Mouse (Mus musculus) hindbrain, embryonic 16.5 days (tissue): ENCODE results near the gene Rxra. TPM values are rescaled to one million over a fixed set of nuclear protein-coding genes. Genes with fewer than 3 reads are reported as not detected.

Source experiments
- ATAC-seq: fragments of 200-750 bp; cut with Nextera tagmentation; 2 replicates; pipeline ENCODE4 v1.8.0; 2017; ENCODE audit warnings: moderate TSS enrichment, moderate library complexity
- H3K27ac ChIP-seq: fragments of 300-500 bp; sonication (generic); 2 replicates; pipeline ENCODE4 v1.5.1; 2014; ENCODE audit warnings: low read depth, mild to moderate bottlenecking, control low read depth, low read length, moderate library complexity
- H3K27me3 ChIP-seq: fragments of 300-500 bp; sonication (generic); replicated peaks from 2 replicates; pipeline ENCODE4 v1.6.1; 2014; ENCODE audit warnings: low read length; ENCODE audit not compliant: control insufficient read depth, insufficient read depth
- H3K36me3 ChIP-seq: fragments of 300-500 bp; sonication (generic); 2 replicates; pipeline ENCODE4 v1.6.1; 2014; ENCODE audit warnings: mild to moderate bottlenecking, low read length, moderate library complexity, mixed read lengths; ENCODE audit not compliant: control insufficient read depth, insufficient read depth
- H3K4me1 ChIP-seq: fragments of 300-500 bp; sonication (generic); 2 replicates; pipeline ENCODE4 v1.6.1; 2014; ENCODE audit warnings: low read depth, low read length; ENCODE audit not compliant: control insufficient read depth, insufficient read depth
- H3K4me2 ChIP-seq: fragments of 300-500 bp; sonication (generic); 2 replicates; pipeline ENCODE4 v1.6.1; 2014; ENCODE audit warnings: mild to moderate bottlenecking, low read length, control low read depth, moderate library complexity
- H3K4me3 ChIP-seq: fragments of 300-500 bp; sonication (generic); 2 replicates; pipeline ENCODE4 v1.5.1; 2014; ENCODE audit warnings: mild to moderate bottlenecking, low read length, control low read depth, moderate library complexity
- H3K9ac ChIP-seq: fragments of 300-500 bp; sonication (generic); 2 replicates; pipeline ENCODE4 v1.6.1; 2014; ENCODE audit warnings: low read depth, mild to moderate bottlenecking, control low read depth, low read length, moderate library complexity
- H3K9me3 ChIP-seq: fragments of 300-500 bp; sonication (generic); 2 replicates; pipeline ENCODE4 v1.6.1; 2014; ENCODE audit warnings: mild to moderate bottlenecking, low read length, moderate library complexity; ENCODE audit not compliant: control insufficient read depth
- WGBS: fragments of 180-500 bp; shearing (Covaris S2); extraction: QIAGEN DNeasy Blood & Tissue Kit; methylation state at CpG from one replicate; pipeline ENCODE4 v1.1.7; 2014; 5-methylcytosine and 5-hydroxymethylcytosine counted together
- polyA plus RNA-seq: library from polyadenylated mRNA; unstranded; fragments of >200 nt; fragmentation: Nextera tagmentation; extraction: Ambion mirVana; gene quantifications from 2 replicates; pipeline ENCODE4 v1.2.1, GENCODE M21; 2015

The Rxra gene
- polyA plus RNA-seq, 1 experiment from 2014 or later, result 3.4 TPM

- Histone ChIP-seq H3K9ac (peak overlapping the region; percentile 23; the same call in 1 of the 2 replicates), H3K27ac (no peak overlapping the region), H3K4me2 (no peak overlapping the region), H3K4me3 (no peak overlapping the region), H3K36me3 (no peaks in the 10 kb centered on the region), H3K27me3 (no peaks in the 10 kb centered on the region), H3K4me1 (peaks cover 8% of the 10 kb centered on the region; the same call in 1 of the 2 replicates), H3K9me3 (no peaks in the 10 kb centered on the region)
- peak; percentile 77 for ATAC-seq
- 21% methylated on average over 3 of the region's 3 CpGs for WGBS
Observed at GRCm38 (mm10) chr2:27640900-27641479, 35.2 kb upstream of the Rxra start.

DNA sequence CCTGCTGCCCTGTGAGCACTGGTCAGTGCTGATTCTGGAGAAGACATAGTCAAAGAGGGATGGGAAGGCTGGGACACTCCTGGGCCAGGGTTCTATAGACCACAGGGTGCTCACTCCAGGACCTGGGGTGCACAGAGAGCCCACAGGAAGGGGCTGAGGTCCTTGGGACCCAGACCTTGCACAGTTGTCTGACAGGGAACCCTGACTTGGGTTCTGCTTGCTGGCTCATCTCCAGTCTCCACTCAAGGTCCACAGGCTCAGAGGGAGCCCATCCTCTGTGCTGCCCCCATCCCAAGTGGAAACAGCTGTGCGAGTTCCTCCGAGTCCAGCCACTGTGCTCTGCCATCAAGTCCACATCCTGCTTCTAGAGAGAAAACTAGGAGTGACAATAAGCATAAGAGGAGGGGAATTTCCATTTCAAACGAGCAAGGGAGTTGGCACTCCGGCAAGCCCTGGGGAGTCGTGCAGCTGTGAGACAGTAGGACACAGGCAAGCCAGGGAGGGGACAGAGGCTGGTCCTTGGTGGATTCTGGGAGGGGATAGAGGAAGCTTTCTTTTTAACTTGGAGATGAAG, 31.6 kb upstream of the Rxra start:
- Histone ChIP-seq H3K4me1 (peaks cover 8% of the 10 kb centered on the region; the same call in 1 of the 2 replicates), H3K27ac (no peak overlapping the region), H3K36me3 (no peaks in the 10 kb centered on the region), H3K4me2 (no peak overlapping the region), H3K27me3 (no peaks in the 10 kb centered on the region), H3K9ac (no peak overlapping the region), H3K4me3 (no peak overlapping the region), H3K9me3 (no peaks in the 10 kb centered on the region)
- 30% methylated on average over 5 of the region's 5 CpGs for WGBS
- no peak for ATAC-seq

DNA sequence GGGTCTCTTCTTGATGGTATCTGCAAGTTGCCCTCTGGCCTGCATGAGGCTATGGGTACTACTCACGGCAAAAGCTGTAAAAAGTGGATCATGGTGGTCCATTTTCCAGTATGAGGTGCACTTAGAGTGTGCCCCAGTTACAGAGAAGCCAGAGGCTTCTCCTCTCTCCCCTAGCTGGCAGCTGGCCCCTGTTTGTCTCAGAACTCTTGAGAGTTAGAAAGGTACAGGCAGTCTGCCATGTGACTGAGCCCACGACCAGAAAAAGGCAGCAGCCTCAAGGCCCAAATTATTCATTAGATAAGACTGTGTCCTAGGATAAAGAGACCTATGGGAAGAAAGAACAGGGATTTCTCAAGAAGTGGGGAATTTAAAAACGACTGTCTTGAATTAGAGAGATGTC, 30.8 kb upstream of the Rxra start:
- WGBS, result 50% methylated on average over 3 of the region's 3 CpGs
- Histone ChIP-seq H3K27me3 (no peaks in the 10 kb centered on the region), H3K9ac (no peak overlapping the region), H3K4me3 (no peak overlapping the region), H3K27ac (no peak overlapping the region), H3K9me3 (no peaks in the 10 kb centered on the region), H3K36me3 (no peaks in the 10 kb centered on the region), H3K4me1 (peaks cover 8% of the 10 kb centered on the region), H3K4me2 (no peak overlapping the region)
- no peak for ATAC-seq

DNA sequence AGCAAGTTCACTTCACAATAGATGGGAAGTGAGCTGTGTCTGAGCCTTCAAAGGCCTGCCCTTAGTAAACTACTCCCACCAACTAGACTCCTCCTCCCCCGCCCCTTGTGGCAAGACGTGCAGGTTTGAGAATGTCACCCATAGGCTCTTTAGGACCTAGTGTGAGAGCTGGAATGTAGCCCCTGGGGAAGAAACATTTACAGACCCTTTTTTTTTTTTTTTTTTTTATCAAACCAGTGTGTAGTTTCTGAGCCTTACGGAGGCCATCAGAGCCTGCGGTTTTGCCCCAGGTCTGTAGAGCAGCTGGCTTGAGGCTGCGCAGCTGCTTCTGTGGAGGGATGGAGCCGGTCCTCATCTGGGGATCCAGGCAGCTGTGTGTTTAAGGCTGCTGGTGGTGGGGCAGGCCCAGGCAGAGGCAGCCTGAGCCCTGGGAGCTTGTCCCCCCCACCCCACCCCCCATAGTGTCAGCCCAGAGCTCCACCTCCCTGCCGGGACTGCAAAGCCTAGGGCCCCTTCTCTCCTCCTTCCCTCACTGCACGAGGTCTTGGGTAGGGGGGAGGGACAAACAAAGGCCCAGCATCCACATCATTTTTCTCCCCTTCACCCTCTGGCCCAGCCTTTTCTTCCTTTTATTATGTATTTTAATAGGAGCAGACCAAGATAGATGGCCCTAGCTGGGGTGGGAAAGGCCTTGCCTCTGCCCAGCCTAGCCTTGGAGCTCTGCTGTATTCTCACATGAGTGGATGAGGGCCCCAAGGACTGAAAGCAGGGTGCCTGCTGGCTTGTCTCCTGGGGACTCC, 26.2 kb upstream of the Rxra start:
- Histone ChIP-seq H3K4me1 (no peaks in the 10 kb centered on the region; the same call in none of the 2 replicates), H3K36me3 (no peaks in the 10 kb centered on the region), H3K27me3 (no peaks in the 10 kb centered on the region), H3K9ac (peak overlapping the region; percentile 13; the same call in 1 of the 2 replicates), H3K9me3 (no peaks in the 10 kb centered on the region), H3K4me2 (no peak overlapping the region), H3K4me3 (no peak overlapping the region), H3K27ac (no peak overlapping the region)
- WGBS, result 24% methylated on average over 8 of the region's 8 CpGs
- ATAC-seq, result peak; percentile 65

DNA sequence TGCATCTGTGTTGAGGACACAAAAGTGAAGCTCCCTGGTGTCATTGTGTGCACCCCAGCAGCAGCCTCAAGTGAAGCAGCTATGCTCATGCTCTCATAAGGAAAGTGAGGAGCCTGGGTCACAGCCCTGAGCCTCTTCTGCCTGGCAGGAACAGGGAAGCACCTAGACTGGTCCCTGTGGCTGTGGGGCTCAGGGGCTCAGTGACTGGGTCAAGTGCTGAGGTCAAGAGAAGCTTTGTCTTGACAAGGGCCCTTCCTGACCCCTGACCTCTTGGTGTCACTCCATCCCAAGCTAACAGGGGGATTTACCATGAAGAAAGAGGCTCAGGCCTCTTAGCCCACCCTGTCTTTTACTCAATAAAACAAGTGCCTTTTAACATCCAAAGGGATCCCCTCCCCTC, 25.2 kb upstream of the Rxra start:
- Histone ChIP-seq H3K4me1 (no peaks in the 10 kb centered on the region; the same call in 1 of the 2 replicates), H3K36me3 (no peaks in the 10 kb centered on the region), H3K9ac (no peak overlapping the region), H3K27me3 (no peaks in the 10 kb centered on the region), H3K27ac (no peak overlapping the region), H3K4me3 (no peak overlapping the region), H3K4me2 (no peak overlapping the region), H3K9me3 (no peaks in the 10 kb centered on the region)
- no peak for ATAC-seq

GRCm38 (mm10) chr2:27653496-27654030, 22.7 kb upstream of the Rxra start:
- no peaks in the 10 kb centered on the region for H3K9me3 ChIP-seq
- 78% methylated on average over 5 of the region's 5 CpGs for WGBS
- H3K27ac ChIP-seq, result no peak overlapping the region
- H3K4me3 ChIP-seq, result no peak overlapping the region
- H3K36me3 ChIP-seq, result no peaks in the 10 kb centered on the region
- H3K4me1 ChIP-seq, result no peaks in the 10 kb centered on the region; the same call in 1 of the 2 replicates
- H3K27me3 ChIP-seq, result no peaks in the 10 kb centered on the region
- no peak overlapping the region for H3K4me2 ChIP-seq
- no peak for ATAC-seq
- no peak overlapping the region for H3K9ac ChIP-seq

DNA sequence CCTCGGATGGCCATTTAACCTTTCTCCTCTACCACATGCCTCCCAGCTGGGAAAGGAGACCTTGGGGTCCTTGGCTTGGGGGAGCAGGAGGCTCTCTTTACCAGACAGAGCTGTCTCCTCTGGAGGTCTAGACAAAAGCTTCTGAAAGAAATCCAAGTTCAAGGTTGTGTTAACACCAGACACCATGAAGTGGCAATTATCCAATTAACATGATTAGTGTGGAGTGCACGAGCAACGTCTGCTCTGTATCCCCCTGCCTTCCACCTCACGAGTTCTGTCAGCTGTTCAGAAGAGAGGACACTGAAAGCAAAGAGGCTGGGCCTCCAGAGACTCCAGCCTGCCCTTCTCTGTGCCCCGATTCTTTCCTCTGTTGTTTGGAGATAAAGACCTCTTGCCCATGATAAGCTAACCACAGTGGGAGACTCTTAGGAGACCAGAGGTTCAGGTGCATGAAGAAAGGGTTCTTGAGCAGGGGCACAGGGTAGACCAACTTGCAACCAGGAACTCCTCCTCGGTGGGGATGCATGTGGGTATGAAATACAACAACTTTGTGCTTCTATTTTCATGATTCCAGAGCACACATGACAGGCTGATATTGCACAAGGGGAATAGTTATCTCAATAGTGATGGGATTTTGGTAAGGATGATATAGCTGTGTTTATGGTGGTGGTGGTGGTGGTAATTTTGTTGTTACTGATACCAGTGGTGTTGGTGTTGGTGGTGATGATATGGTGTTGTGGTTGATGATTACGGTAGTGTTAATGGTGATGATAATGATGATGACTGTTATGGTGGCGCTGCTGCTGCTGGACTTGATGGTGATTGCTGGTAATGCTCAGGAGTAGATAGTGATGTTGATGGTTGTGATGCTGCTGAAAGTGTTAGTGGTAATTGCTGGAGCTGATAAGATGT, 21.7 kb upstream of the Rxra start:
- H3K27me3 ChIP-seq, result no peaks in the 10 kb centered on the region
- H3K4me2 ChIP-seq, result no peak overlapping the region
- ATAC-seq, result no peak
- no peaks in the 10 kb centered on the region for H3K36me3 ChIP-seq
- H3K4me1 ChIP-seq, result no peaks in the 10 kb centered on the region; the same call in 1 of the 2 replicates
- WGBS, result 66% methylated on average over 8 of the region's 8 CpGs
- H3K27ac ChIP-seq, result no peak overlapping the region
- no peak overlapping the region for H3K4me3 ChIP-seq
- H3K9me3 ChIP-seq, result no peaks in the 10 kb centered on the region
- H3K9ac ChIP-seq, result no peak overlapping the region

GRCm38 (mm10) chr2:27656576-27656975, 19.7 kb upstream of the Rxra start:
- H3K36me3 ChIP-seq, result no peaks in the 10 kb centered on the region
- H3K27me3 ChIP-seq, result no peaks in the 10 kb centered on the region
- no peak overlapping the region for H3K9ac ChIP-seq
- no peak overlapping the region for H3K4me3 ChIP-seq
- 0 out of 2 replicates have a peak, but pooled peaks cover 3% of the 10 kb centered on the region for H3K9me3 ChIP-seq
- H3K27ac ChIP-seq, result no peak overlapping the region
- no peaks in the 10 kb centered on the region for H3K4me1 ChIP-seq
- ATAC-seq, result no peak
- no peak overlapping the region for H3K4me2 ChIP-seq
